Comparison of ENCODE assay signal across 9 mouse cellular contexts in genomic region chr9:63144502-63145248, GRCm38 (mm10). TPM values are rescaled to one million over a fixed set of nuclear protein-coding genes. Genes with fewer than 3 reads are reported as not detected.
DNase-seq lines count a peak whose midpoint lies in the region; ATAC-seq and TF ChIP-seq lines count a peak whose summit lies in the region.
"Had no signal": no experiment of that assay in that cellular context is flagged by ENCODE, and none has a peak within 500 bp of the region (broad histone marks: within the 10 kb centered on the region; RNA-seq: fewer than 3 reads in every experiment).

No protein-coding gene starts in this region.

- H3K27me3 ChIP-seq in heart, embryonic 15.5 days: peaks cover 100% of the 10 kb centered on the region
- H3K27me3 ChIP-seq in embryonic facial prominence, embryonic 12.5 days: peaks cover 100% of the 10 kb centered on the region
- H3K27me3 ChIP-seq in hindbrain, embryonic 15.5 days: peaks cover 81% of the 10 kb centered on the region
- H3K27me3 ChIP-seq in midbrain, embryonic 16.5 days (ENCODE audit: control insufficient read depth, insufficient read depth, low read depth, low read length): peaks cover 75% of the 10 kb centered on the region

- H3K4me3 ChIP-seq in heart, embryonic 15.5 days: peak overlapping the region; percentile 41
- H3K4me3 ChIP-seq in embryonic facial prominence, embryonic 12.5 days: peak overlapping the region; percentile 23
- peak overlapping the region; percentile 44 for H3K4me3 ChIP-seq in hindbrain, embryonic 15.5 days
- peak overlapping the region; percentile 12 for H3K4me3 ChIP-seq in midbrain, embryonic 16.5 days (ENCODE audit: low read depth, low read length)
- no peak overlapping the region for H3K4me3 ChIP-seq in layer of hippocampus, adult 2 months

- H3K27ac ChIP-seq in heart, embryonic 15.5 days: no peak overlapping the region
- no peak overlapping the region for H3K27ac ChIP-seq in embryonic facial prominence, embryonic 12.5 days
- peak overlapping the region; percentile 72 for H3K27ac ChIP-seq in hindbrain, embryonic 15.5 days (replicated peaks)
- H3K27ac ChIP-seq in midbrain, embryonic 16.5 days (ENCODE audit: low read length): no peak overlapping the region
- no peak overlapping the region for H3K27ac ChIP-seq in layer of hippocampus, adult 2 months

- no peaks in the 10 kb centered on the region for H3K36me3 ChIP-seq in heart, embryonic 15.5 days
- no peaks in the 10 kb centered on the region for H3K36me3 ChIP-seq in embryonic facial prominence, embryonic 12.5 days
- H3K36me3 ChIP-seq in hindbrain, embryonic 15.5 days: no peaks in the 10 kb centered on the region
- no peaks in the 10 kb centered on the region for H3K36me3 ChIP-seq in midbrain, embryonic 16.5 days (ENCODE audit: control insufficient read depth, insufficient read depth, low read length)

- DNase-seq in heart, adult 8-10 months (ENCODE audit: low spot score): no peak
- DNase-seq in right cerebral cortex, postnatal 25 days: no peak
- DNase-seq in layer of hippocampus, adult 2 months (ENCODE audit: low spot score in 2 of 2): no peak
- no peak for DNase-seq in left cerebral cortex, adult 11 months (ENCODE audit: low spot score)
- DNase-seq: kidney, adult 18-20 months had no signal

- H3K4me1 ChIP-seq in heart, embryonic 15.5 days (replicated peaks): peaks cover 73% of the 10 kb centered on the region
- peaks cover 54% of the 10 kb centered on the region for H3K4me1 ChIP-seq in embryonic facial prominence, embryonic 12.5 days
- H3K4me1 ChIP-seq in hindbrain, embryonic 15.5 days (replicated peaks): peaks cover 64% of the 10 kb centered on the region
- H3K4me1 ChIP-seq in midbrain, embryonic 16.5 days (ENCODE audit: control insufficient read depth, insufficient read depth, low read length): peaks cover 30% of the 10 kb centered on the region

- no peak for TF ChIP-seq CTCF in layer of hippocampus, adult 2 months (conservative IDR thresholded peaks at IDR 0.05)

- no peaks in the 10 kb centered on the region for H3K9me3 ChIP-seq in heart, embryonic 15.5 days (replicated peaks)
- H3K9me3 ChIP-seq in embryonic facial prominence, embryonic 12.5 days: no peaks in the 10 kb centered on the region
- no peaks in the 10 kb centered on the region for H3K9me3 ChIP-seq in hindbrain, embryonic 15.5 days
- no peaks in the 10 kb centered on the region for H3K9me3 ChIP-seq in midbrain, embryonic 16.5 days (replicated peaks; ENCODE audit: control insufficient read depth, low read length, poor library complexity, severe bottlenecking)

- 0 out of 2 replicates have a peak overlapping the region, but pooled peaks have one; percentile 20 for H3K9ac ChIP-seq in heart, embryonic 15.5 days
- H3K9ac ChIP-seq in embryonic facial prominence, embryonic 12.5 days: no peak overlapping the region
- peak overlapping the region; percentile 44 for H3K9ac ChIP-seq in hindbrain, embryonic 15.5 days
- 0 out of 2 replicates have a peak overlapping the region, but pooled peaks have one; percentile 14 for H3K9ac ChIP-seq in midbrain, embryonic 16.5 days (ENCODE audit: low read depth, low read length)

- 1% methylated on average over 80 of the region's 80 CpGs for WGBS in heart, embryonic 15.5 days
- WGBS in embryonic facial prominence, embryonic 12.5 days: 1% methylated on average over 79 of the region's 80 CpGs
- WGBS in hindbrain, embryonic 15.5 days: under 1% methylated on average over 80 of the region's 80 CpGs
- under 1% methylated on average over 80 of the region's 80 CpGs for WGBS in midbrain, embryonic 16.5 days

- ATAC-seq in heart, embryonic 15.5 days (replicated peaks; ENCODE audit: insufficient number of reproducible peaks, insufficient read depth, low FRiP score, low read depth): no peak
- ATAC-seq in embryonic facial prominence, embryonic 12.5 days (ENCODE audit: insufficient number of reproducible peaks, insufficient read depth, low FRiP score, low TSS enrichment): no peak
- ATAC-seq in hindbrain, embryonic 15.5 days (ENCODE audit: low FRiP score, low read depth): no peak
- no peak for ATAC-seq in midbrain, embryonic 16.5 days

- peak overlapping the region; percentile 59 for H3K4me2 ChIP-seq in heart, embryonic 15.5 days
- H3K4me2 ChIP-seq in embryonic facial prominence, embryonic 12.5 days (replicated peaks): peak overlapping the region; percentile 23
- peak overlapping the region; percentile 66 for H3K4me2 ChIP-seq in hindbrain, embryonic 15.5 days
- H3K4me2 ChIP-seq in midbrain, embryonic 16.5 days (ENCODE audit: low read length): peak overlapping the region; percentile 17; the same call in 1 of the 2 replicates

RNA-seq across cellular contexts. Expression of gene Skor1, which starts 4.1 kb away (rescaled TPM):
- polyA plus RNA-seq in heart, embryonic 15.5 days (2015; fragmentation: Nextera tagmentation; extraction: Ambion mirVana): not detected in 2 replicates
- total RNA-seq in heart, adult 8-10 months (2022): under 1 TPM in 3 of 4 experiments, not detected in 1; 0.08 to 0.20 (median 0.12) TPM
- polyA plus RNA-seq in embryonic facial prominence, embryonic 12.5 days (2016; fragmentation: Nextera tagmentation; extraction: Ambion mirVana): 0.24 and 0.35 TPM in 2 replicates
- polyA plus RNA-seq in hindbrain, embryonic 15.5 days (2015; fragmentation: Nextera tagmentation; extraction: Ambion mirVana): 15.0 and 20.5 TPM in 2 replicates
- 0.54 and 0.75 TPM in 2 replicates for polyA plus RNA-seq in midbrain, embryonic 16.5 days (2015; fragmentation: Nextera tagmentation; extraction: Ambion mirVana)
- under 1 TPM; 0.20 to 0.27 TPM for total RNA-seq in layer of hippocampus, adult 2 months (2021)
